ENCODE assay signal across 15 mouse cellular contexts in genomic region chr3:52712151-52712550, GRCm38 (mm10).
DNase-seq lines count a peak whose midpoint lies in the region; ATAC-seq and TF ChIP-seq lines count a peak whose summit lies in the region.
"Had no signal": no experiment of that assay in that cellular context is flagged by ENCODE, and none has a peak within 500 bp of the region (broad histone marks: within the 10 kb centered on the region; RNA-seq: fewer than 3 reads in every experiment).

No protein-coding gene starts in this region.

- TF ChIP-seq CTCF in forebrain, postnatal 0 days (IDR thresholded peaks at IDR 0.05; ENCODE audit: low read depth): no peak

- no peak overlapping the region for H3K4me3 ChIP-seq in forebrain, postnatal 0 days (ENCODE audit: low read depth, low read length)
- H3K4me3 ChIP-seq in forebrain, embryonic 15.5 days: no peak overlapping the region
- H3K4me3 ChIP-seq in neural tube, embryonic 15.5 days (replicated peaks): no peak overlapping the region
- H3K4me3 ChIP-seq: left cerebral cortex, adult 2 months; lung, embryonic 15.5 days; midbrain, embryonic 13.5 days had no signal

- no peaks in the 10 kb centered on the region for H3K9me3 ChIP-seq in forebrain, postnatal 0 days (ENCODE audit: low read length)
- H3K9me3 ChIP-seq in forebrain, embryonic 15.5 days: no peaks in the 10 kb centered on the region
- H3K9me3 ChIP-seq in neural tube, embryonic 15.5 days (replicated peaks): no peaks in the 10 kb centered on the region
- H3K9me3 ChIP-seq: lung, embryonic 15.5 days; midbrain, embryonic 13.5 days had no signal

- ATAC-seq in forebrain, postnatal 0 days: no peak
- no peak for ATAC-seq in forebrain, embryonic 15.5 days (replicated peaks)
- no peak for ATAC-seq in neural tube, embryonic 15.5 days (ENCODE audit: low FRiP score)
- ATAC-seq: forebrain, embryonic 16.5 days; hindbrain, embryonic 16.5 days; midbrain, embryonic 13.5 days had no signal

- no peaks in the 10 kb centered on the region for H3K36me3 ChIP-seq in forebrain, postnatal 0 days (ENCODE audit: insufficient read depth)
- H3K36me3 ChIP-seq in forebrain, embryonic 15.5 days: no peaks in the 10 kb centered on the region
- no peaks in the 10 kb centered on the region for H3K36me3 ChIP-seq in neural tube, embryonic 15.5 days
- H3K36me3 ChIP-seq: lung, embryonic 15.5 days; midbrain, embryonic 13.5 days had no signal

- no peaks in the 10 kb centered on the region for H3K27me3 ChIP-seq in forebrain, postnatal 0 days (ENCODE audit: insufficient read depth, low read length)
- H3K27me3 ChIP-seq in forebrain, embryonic 15.5 days: no peaks in the 10 kb centered on the region
- H3K27me3 ChIP-seq in neural tube, embryonic 15.5 days (replicated peaks): no peaks in the 10 kb centered on the region
- H3K27me3 ChIP-seq: lung, embryonic 15.5 days; midbrain, embryonic 13.5 days had no signal

- no peak overlapping the region for H3K9ac ChIP-seq in forebrain, postnatal 0 days
- H3K9ac ChIP-seq in forebrain, embryonic 15.5 days (replicated peaks): no peak overlapping the region
- no peak overlapping the region for H3K9ac ChIP-seq in neural tube, embryonic 15.5 days (replicated peaks)
- H3K9ac ChIP-seq: lung, embryonic 15.5 days; midbrain, embryonic 13.5 days had no signal

- DNase-seq in forebrain, postnatal 0 days: peak; percentile 33
- peak; percentile 20 for DNase-seq in kidney, adult 9 months
- DNase-seq in kidney, postnatal 4 days: no peak
- peak; percentile 23 for DNase-seq in lung, postnatal 36 days
- no peak for DNase-seq in lung, postnatal 14 days
- DNase-seq in skeletal muscle tissue, adult 2 months (ENCODE audit: low read depth, low spot score): peak; percentile 53
- DNase-seq: spleen, adult 18-20 months; thymus, postnatal 25 days had no signal

- no peak overlapping the region for H3K27ac ChIP-seq in forebrain, postnatal 0 days (ENCODE audit: low read depth, low read length)
- no peak overlapping the region for H3K27ac ChIP-seq in forebrain, embryonic 15.5 days (replicated peaks)
- H3K27ac ChIP-seq in neural tube, embryonic 15.5 days (replicated peaks): no peak overlapping the region
- H3K27ac ChIP-seq: left cerebral cortex, adult 2 months; lung, embryonic 15.5 days; midbrain, embryonic 13.5 days had no signal

- 63% methylated on average over 5 of the region's 5 CpGs for WGBS in forebrain, postnatal 0 days
- WGBS in forebrain, embryonic 15.5 days: 83% methylated on average over 5 of the region's 5 CpGs
- 94% methylated on average over 5 of the region's 5 CpGs for WGBS in neural tube, embryonic 15.5 days

- H3K4me1 ChIP-seq in forebrain, postnatal 0 days (ENCODE audit: insufficient read depth): no peaks in the 10 kb centered on the region
- no peaks in the 10 kb centered on the region for H3K4me1 ChIP-seq in forebrain, embryonic 15.5 days
- peaks cover 6% of the 10 kb centered on the region; the same call in 1 of the 2 replicates for H3K4me1 ChIP-seq in neural tube, embryonic 15.5 days
- H3K4me1 ChIP-seq: midbrain, embryonic 13.5 days had no signal

- H3K4me2 ChIP-seq in forebrain, postnatal 0 days (ENCODE audit: low read depth): no peak overlapping the region
- no peak overlapping the region for H3K4me2 ChIP-seq in forebrain, embryonic 15.5 days (replicated peaks)
- no peak overlapping the region for H3K4me2 ChIP-seq in neural tube, embryonic 15.5 days
- H3K4me2 ChIP-seq: lung, embryonic 15.5 days; midbrain, embryonic 13.5 days had no signal

Comparison
In these comparisons a context has a peak if more than half of its experiments do, and no peak if none do; other contexts are left out.
1. DNase-seq: peak in forebrain, postnatal 0 days (single experiment), kidney, adult 9 months (single experiment), lung, postnatal 36 days (single experiment) and skeletal muscle tissue, adult 2 months (single experiment); none in kidney, postnatal 4 days (0 of 2) and lung, postnatal 14 days (single experiment).